Mouse (Mus musculus) heart, adult 8-10 months (tissue): ENCODE data around the gene Mpp4. TPM values are rescaled to one million over a fixed set of nuclear protein-coding genes. Genes with fewer than 3 reads are reported as not detected.

ENCODE experiments used
- DNase-seq: peaks from one replicate; pipeline ENCODE4 v3.0.0; 2022; ENCODE audit warnings: low spot score
- total RNA-seq, 4 experiments: library from RNA; stranded (reverse); gene quantifications; 2 replicates each; pipeline ENCODE4 v1.2.4; 2022

The Mpp4 gene
- total RNA-seq, 4 experiments from 2014 or later: 0.09 TPM; not detected in 3

- DNase-seq: no peak
Observed at GRCm38 (mm10) chr1:59167654-59168425, 4.7 kb upstream of the Mpp4 start.

- DNase-seq: no peak
Observed at GRCm38 (mm10) chr1:59166232-59166905, 3.2 kb upstream of the Mpp4 start.

GRCm38 (mm10) chr1:59163918-59164317 lies 729 bp upstream of the Mpp4 start:
- DNase-seq: no peak

GRCm38 (mm10) chr1:59162309-59163024 lies 722 bp downstream of the Mpp4 start:
- no peak for DNase-seq

- DNase-seq: no peak
Observed at GRCm38 (mm10) chr1:59161396-59161795, 1.8 kb downstream of the Mpp4 start.

GRCm38 (mm10) chr1:59160871-59161270 lies 2.3 kb downstream of the Mpp4 start:
- no peak for DNase-seq

- no peak for DNase-seq
Observed at GRCm38 (mm10) chr1:59159136-59159535, 4.1 kb downstream of the Mpp4 start.

GRCm38 (mm10) chr1:59158498-59158897 lies 4.7 kb downstream of the Mpp4 start:
- no peak for DNase-seq

- no peak for DNase-seq
Observed at GRCm38 (mm10) chr1:59157846-59158245, 5.3 kb downstream of the Mpp4 start.

- no peak for DNase-seq
Observed at GRCm38 (mm10) chr1:59152346-59152745, 10.8 kb downstream of the Mpp4 start.

- DNase-seq: no peak
Observed at GRCm38 (mm10) chr1:59150542-59150941, 12.6 kb downstream of the Mpp4 start.

- no peak for DNase-seq
Observed at GRCm38 (mm10) chr1:59144543-59144942, 18.6 kb downstream of the Mpp4 start.

- DNase-seq: peak; percentile 53
Observed at GRCm38 (mm10) chr1:59142809-59143208, 20.4 kb downstream of the Mpp4 start.

GRCm38 (mm10) chr1:59134419-59134818 lies 28.8 kb downstream of the Mpp4 start:
- no peak for DNase-seq

GRCm38 (mm10) chr1:59128879-59129278 lies 34.3 kb downstream of the Mpp4 start:
- DNase-seq: no peak

- DNase-seq: no peak
Observed at GRCm38 (mm10) chr1:59125558-59125957, 37.6 kb downstream of the Mpp4 start.

GRCm38 (mm10) chr1:59119720-59120457 lies 43.3 kb downstream of the Mpp4 start, which contains the start of gene Tmem237:
TSS of gene Tmem237 (minus strand) at chr1:59120408.
- DNase-seq: peak; percentile 89

GRCm38 (mm10) chr1:59110524-59110923 lies 52.7 kb downstream of the Mpp4 start:
- DNase-seq: no peak

GRCm38 (mm10) chr1:59102071-59102470 lies 61.1 kb downstream of the Mpp4 start:
- no peak for DNase-seq

GRCm38 (mm10) chr1:59101020-59101419 lies 62.2 kb downstream of the Mpp4 start:
- DNase-seq: no peak

GRCm38 (mm10) chr1:59094705-59095104 lies 68.5 kb downstream of the Mpp4 start, which contains the start of gene C2cd6:
TSS of gene C2cd6 (minus strand) at chr1:59094900.
- no peak for DNase-seq
